Mouse (Mus musculus): ENCODE measurements at regions not wholly inside any gene's neighbourhood (a gene's known extent, or its start where the extent isn't known, plus 50 kb on each side); places are given as distances from the start of the nearest gene placed in this dataset.

DNA sequence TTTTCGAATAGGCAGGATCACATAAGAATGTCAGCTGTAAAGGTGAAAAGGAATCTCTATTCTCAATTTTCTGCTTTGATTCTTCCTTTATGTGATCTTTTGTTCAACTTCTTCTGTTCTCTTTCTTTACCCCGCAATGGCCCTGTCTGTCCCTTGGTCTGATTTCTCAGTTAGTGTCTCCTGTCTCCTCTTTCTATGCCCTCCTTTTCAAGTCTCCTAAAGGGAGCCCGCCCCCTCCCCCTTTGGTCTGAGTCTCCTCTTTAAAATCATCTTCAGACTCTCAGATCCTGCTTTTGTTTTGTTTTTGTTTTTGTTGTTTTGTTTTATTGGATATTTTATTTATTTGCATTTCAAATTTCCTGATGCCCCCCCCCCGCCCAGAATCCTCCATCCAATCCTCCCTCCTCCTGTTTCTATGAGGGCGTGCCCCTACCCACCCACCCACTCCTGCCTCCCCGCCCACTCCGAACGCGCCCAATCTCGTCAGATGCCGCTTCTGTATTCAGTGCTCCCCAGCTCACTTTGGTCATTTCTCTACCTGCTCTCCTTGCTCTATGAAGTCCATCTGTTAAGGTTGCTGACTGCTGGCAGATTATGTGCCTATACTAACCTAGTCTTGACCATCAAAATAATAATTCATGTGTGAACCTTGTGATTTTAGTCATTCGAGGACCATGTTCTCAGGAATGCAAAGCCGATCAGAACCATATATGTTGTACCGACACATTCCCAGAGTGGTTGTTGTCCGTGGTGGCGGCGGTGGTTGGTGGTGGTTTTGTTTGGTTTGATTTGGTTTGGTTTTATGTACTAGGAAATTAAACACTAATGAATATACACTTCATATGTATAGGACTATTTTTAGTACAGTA, 487.9 kb upstream of the Adam24 start:
- peak; percentile 8 for DNase-seq (ENCODE audit: low read depth)
- TF ChIP-seq POLR2A (IDR thresholded peaks at IDR 0.05; ENCODE audit: borderline replicate concordance, extremely low read depth, insufficient read depth, insufficient read length, poor library complexity, severe bottlenecking): no peak
- no peak for TF ChIP-seq CTCF (IDR thresholded peaks at IDR 0.05; ENCODE audit: borderline replicate concordance, extremely low read depth, insufficient read depth, insufficient read length)

DNA sequence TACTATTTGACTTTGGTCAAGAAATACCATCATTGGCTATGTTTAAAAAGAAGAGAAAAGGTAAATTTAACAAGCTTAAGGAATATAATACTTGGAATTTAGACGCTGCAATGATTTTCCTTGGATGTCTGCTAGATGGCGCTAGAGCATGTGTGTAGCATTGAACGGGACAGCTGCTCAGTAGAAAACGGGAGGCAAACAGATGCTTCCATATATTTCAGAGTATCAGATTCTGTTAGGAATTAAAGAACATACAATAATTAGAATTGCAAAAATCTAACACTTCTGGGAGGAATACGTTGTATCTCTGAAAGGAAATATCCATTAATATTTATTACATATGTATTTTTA, 487.3 kb upstream of the Adam24 start:
- peak; percentile 88 for DNase-seq (ENCODE audit: low read depth)
- TF ChIP-seq CTCF (IDR thresholded peaks at IDR 0.05; ENCODE audit: borderline replicate concordance, extremely low read depth, insufficient read depth, insufficient read length) (peak; percentile 73; the same call in 1 of the 2 replicates), POLR2A (IDR thresholded peaks at IDR 0.05; ENCODE audit: borderline replicate concordance, extremely low read depth, insufficient read depth, insufficient read length, poor library complexity, severe bottlenecking) (no peak)

DNA sequence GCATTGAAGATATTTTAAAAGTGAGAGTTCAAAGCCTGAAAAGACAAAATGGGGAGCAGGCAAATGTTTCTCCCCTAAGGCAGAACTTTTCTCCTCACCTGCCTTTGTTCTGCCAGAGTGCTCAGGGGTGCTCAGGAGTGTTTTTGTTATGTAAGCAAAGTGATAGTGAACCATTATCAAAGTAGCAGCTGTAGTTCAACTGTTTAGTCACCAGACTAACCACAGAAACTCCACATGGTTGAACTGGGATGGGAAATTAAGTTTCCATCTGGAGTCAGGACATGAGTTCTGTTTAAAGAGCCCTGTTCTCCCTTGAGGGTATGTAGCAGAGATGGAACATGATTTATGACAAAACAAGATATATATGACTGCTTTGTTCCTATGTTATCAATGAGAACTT, 482.6 kb upstream of the Adam24 start:
- TF ChIP-seq POLR2A (IDR thresholded peaks at IDR 0.05; ENCODE audit: borderline replicate concordance, extremely low read depth, insufficient read depth, insufficient read length, poor library complexity, severe bottlenecking) (no peak), CTCF (IDR thresholded peaks at IDR 0.05; ENCODE audit: borderline replicate concordance, extremely low read depth, insufficient read depth, insufficient read length) (no peak)
- DNase-seq (ENCODE audit: low read depth): no peak

DNA sequence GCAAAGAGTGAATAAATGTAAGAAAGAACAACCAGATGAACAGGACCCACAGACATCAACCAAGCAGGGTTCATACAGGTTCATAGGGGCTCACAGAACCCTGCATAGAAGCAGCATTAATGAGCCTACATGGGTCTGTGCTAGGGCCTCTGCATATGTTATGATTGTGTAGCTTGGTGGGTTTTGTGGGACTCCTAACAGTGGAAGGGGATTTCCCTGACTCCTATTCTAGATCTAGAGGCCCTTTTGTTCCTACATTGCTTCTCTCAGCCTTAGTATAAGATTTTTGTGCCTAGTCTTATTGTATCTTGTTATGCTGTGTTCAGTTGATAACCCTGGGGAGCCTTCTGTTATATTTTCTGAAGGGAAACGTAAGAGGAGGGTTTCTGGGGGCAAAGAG, 481.7 kb upstream of the Adam24 start:
- no peak for DNase-seq (ENCODE audit: low read depth)
- TF ChIP-seq POLR2A (IDR thresholded peaks at IDR 0.05; ENCODE audit: borderline replicate concordance, extremely low read depth, insufficient read depth, insufficient read length, poor library complexity, severe bottlenecking): no peak
- no peak for TF ChIP-seq CTCF (IDR thresholded peaks at IDR 0.05; ENCODE audit: borderline replicate concordance, extremely low read depth, insufficient read depth, insufficient read length)

DNA sequence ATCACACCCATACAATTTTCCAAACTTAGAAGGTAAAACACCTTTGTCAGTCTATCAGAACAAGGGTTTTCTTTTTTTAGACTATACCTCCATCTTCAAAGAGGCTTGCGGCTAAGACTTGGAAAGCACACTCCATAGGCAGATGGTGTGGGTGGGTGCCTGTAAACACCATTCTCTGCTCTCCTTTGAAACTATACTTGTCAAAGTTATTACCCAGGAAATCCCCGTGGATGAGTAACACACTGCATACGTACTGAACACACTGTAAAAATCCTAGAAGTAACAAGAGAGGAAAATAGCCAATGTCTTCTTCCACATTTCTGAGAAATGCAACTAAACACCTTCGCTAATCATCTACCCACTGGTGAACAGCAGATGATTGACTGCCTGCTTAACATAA, 464.0 kb upstream of the Adam24 start:
- peak; percentile 62 for DNase-seq (ENCODE audit: low read depth)
- TF ChIP-seq CTCF (IDR thresholded peaks at IDR 0.05; ENCODE audit: borderline replicate concordance, extremely low read depth, insufficient read depth, insufficient read length): no peak
- TF ChIP-seq POLR2A (IDR thresholded peaks at IDR 0.05; ENCODE audit: borderline replicate concordance, extremely low read depth, insufficient read depth, insufficient read length, poor library complexity, severe bottlenecking): no peak

DNA sequence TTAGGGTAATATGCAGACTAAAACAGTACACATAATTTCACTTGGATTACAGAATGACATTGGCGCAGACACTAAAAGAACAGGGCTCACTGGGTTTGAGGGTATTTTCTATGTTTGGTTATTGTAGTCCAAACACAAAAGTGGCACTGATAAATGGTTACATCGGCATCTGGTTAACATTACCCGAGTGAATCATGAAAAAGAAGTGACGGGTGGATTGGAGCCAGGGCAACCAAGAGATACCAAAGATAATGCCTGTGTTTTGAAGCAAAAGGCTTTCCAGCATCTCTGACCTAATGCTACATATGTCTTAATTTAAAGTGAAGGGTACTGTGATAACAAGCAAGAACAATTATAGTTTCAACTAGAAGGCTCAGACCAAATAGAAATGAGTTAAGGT, 451.4 kb upstream of the Adam24 start:
- no peak for DNase-seq (ENCODE audit: low read depth)
- TF ChIP-seq CTCF (IDR thresholded peaks at IDR 0.05; ENCODE audit: borderline replicate concordance, extremely low read depth, insufficient read depth, insufficient read length) (no peak), POLR2A (IDR thresholded peaks at IDR 0.05; ENCODE audit: borderline replicate concordance, extremely low read depth, insufficient read depth, insufficient read length, poor library complexity, severe bottlenecking) (no peak)

DNA sequence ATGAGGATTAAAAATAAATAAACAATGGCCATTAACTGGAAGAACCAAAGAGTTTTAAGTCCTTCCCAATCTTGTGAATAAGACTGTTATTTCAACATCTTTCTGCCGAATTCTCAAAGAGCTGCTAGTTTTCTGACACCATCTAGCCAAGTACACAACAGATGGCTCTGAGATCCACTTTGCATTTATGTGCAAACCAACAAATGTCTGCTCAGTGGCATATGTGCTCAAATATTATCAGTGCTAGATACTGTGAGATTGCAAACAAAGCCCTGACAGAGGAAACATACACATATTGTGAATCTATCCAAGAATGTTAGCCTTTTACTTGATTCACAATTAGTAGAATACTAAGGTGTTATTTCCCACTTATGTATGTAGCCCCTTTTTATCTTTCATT, 447.6 kb upstream of the Adam24 start:
- TF ChIP-seq POLR2A (IDR thresholded peaks at IDR 0.05; ENCODE audit: borderline replicate concordance, extremely low read depth, insufficient read depth, insufficient read length, poor library complexity, severe bottlenecking): no peak
- no peak for TF ChIP-seq CTCF (IDR thresholded peaks at IDR 0.05; ENCODE audit: borderline replicate concordance, extremely low read depth, insufficient read depth, insufficient read length)
- peak; percentile 84 for DNase-seq (ENCODE audit: low read depth)

All from brain, embryonic 14.5 days (tissue).